Mouse (Mus musculus): ENCODE measurements around the gene Rbp3. TPM values are rescaled to one million over a fixed set of nuclear protein-coding genes. Genes with fewer than 3 reads are reported as not detected.

Rbp3 gene
- total RNA-seq, 1 experiment from 2014 or later = not detected

DNA sequence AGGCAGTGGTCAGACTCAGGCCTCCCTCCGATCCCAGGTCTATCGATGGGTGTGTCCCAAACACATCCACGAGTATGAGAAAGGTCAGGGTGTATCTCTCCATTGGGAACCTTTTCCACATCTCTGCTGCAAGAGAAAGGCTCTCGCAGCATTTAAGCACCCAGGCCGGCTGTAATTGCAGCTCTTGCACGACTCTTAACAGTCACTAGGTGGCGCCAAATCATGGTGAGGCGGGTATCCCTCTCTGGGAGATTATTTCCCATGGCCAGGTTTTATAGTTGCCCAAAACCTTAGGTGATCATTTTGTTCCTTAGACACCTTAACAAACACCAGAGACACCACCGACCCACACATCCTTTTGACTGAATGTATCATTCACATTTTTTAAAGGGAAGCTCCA, 5.5 kb downstream of the Rbp3 start:
- ATAC-seq (replicated peaks; ENCODE audit: insufficient number of reproducible peaks, low FRiP score, low TSS enrichment, poor library complexity, severe bottlenecking) = no peak

DNA sequence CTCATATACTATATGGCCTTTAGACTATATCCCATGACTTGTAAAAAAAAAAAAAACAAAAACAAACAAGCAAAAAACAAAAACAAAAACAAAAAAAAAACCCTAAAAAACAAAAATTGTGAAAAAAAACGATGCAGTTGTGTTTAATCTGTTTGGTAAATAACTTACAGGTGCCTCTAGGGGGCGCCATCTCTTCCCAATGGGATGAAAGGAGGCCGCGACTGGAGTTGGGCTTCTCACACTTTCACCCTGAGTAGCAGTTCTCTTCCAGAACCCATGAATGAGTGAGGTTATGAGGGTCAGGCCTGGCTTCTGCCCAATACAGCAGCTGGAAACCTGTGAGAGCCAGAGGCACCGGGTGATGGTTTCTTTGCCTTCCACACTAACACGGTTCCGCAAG, 11.9 kb downstream of the Rbp3 start:
- ATAC-seq (replicated peaks; ENCODE audit: insufficient number of reproducible peaks, low FRiP score, low TSS enrichment, poor library complexity, severe bottlenecking) = no peak

GRCm38 (mm10) chr14:33972679-33973078, 18.9 kb downstream of the Rbp3 start:
- ATAC-seq (replicated peaks; ENCODE audit: insufficient number of reproducible peaks, low FRiP score, low TSS enrichment, poor library complexity, severe bottlenecking) = no peak

- ATAC-seq (replicated peaks; ENCODE audit: insufficient number of reproducible peaks, low FRiP score, low TSS enrichment, poor library complexity, severe bottlenecking) = no peak
These were observed 20.9 kb downstream of the Rbp3 start for GRCm38 (mm10) chr14:33974752-33975151.

GRCm38 (mm10) chr14:33977748-33978147, 23.9 kb downstream of the Rbp3 start:
- no peak for ATAC-seq (replicated peaks; ENCODE audit: insufficient number of reproducible peaks, low FRiP score, low TSS enrichment, poor library complexity, severe bottlenecking)

DNA sequence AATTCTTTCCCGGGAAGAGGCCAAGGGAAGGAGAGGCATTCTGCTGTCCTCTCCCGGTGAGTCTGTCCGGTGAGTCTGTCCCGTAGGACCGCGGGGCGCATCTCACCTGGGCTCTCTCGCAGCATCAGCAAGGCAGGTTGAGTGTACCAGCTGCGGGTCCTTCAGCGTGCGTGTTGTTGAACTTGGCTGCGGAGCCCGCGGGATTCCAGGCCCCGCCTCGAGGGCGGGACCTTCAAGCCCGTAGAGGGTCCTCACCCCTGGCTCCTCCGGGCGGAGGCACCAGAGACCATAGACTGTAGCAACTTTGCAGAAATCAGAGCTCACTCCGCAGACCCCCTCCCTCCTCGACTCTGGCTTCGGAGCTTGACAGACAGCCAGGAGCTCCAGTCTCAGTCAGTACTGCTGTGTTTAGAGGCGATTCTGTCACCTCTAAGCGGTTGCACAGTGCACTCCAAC, 24.8 kb downstream of the Rbp3 start, which contains the start of gene Zfp488:
Gene Zfp488 (minus strand): TSS at position 161 of the 456 bp plus-strand sequence.
- ATAC-seq (replicated peaks; ENCODE audit: insufficient number of reproducible peaks, low FRiP score, low TSS enrichment, poor library complexity, severe bottlenecking) = no peak

- no peak for ATAC-seq (replicated peaks; ENCODE audit: insufficient number of reproducible peaks, low FRiP score, low TSS enrichment, poor library complexity, severe bottlenecking)
These were observed 35.4 kb downstream of the Rbp3 start for GRCm38 (mm10) chr14:33989201-33989600.

GRCm38 (mm10) chr14:33991971-33992370, 38.2 kb downstream of the Rbp3 start:
- ATAC-seq (replicated peaks; ENCODE audit: insufficient number of reproducible peaks, low FRiP score, low TSS enrichment, poor library complexity, severe bottlenecking) = no peak

DNA sequence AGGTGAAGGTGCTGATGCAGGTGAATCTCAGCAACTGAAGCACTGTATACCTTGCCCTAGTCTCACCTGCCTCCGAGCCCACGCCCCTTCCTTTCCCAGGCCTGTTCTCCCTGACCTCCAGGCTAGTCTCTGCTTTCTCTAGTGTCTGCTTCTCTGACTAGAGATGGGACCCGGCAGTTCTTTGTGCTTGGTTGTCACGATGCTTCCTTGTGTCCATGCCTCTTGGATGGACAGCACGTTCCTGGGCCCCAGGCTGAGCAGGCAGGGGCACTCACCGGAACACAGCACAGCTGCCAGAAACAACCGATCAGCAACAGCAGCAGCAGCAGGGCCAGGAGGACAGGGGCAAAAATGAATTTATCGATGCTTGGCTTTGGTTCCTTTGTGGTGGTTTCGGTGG, 39.2 kb downstream of the Rbp3 start:
- no peak for ATAC-seq (replicated peaks; ENCODE audit: insufficient number of reproducible peaks, low FRiP score, low TSS enrichment, poor library complexity, severe bottlenecking)

- ATAC-seq (replicated peaks; ENCODE audit: insufficient number of reproducible peaks, low FRiP score, low TSS enrichment, poor library complexity, severe bottlenecking) = no peak
These were observed 39.9 kb downstream of the Rbp3 start for GRCm38 (mm10) chr14:33993521-33994289.

GRCm38 (mm10) chr14:33997427-33997826, 43.6 kb downstream of the Rbp3 start:
- ATAC-seq (replicated peaks; ENCODE audit: insufficient number of reproducible peaks, low FRiP score, low TSS enrichment, poor library complexity, severe bottlenecking) = no peak

GRCm38 (mm10) chr14:34000076-34000475, 46.3 kb downstream of the Rbp3 start:
- ATAC-seq (replicated peaks; ENCODE audit: insufficient number of reproducible peaks, low FRiP score, low TSS enrichment, poor library complexity, severe bottlenecking) = no peak

GRCm38 (mm10) chr14:34001445-34001844, 47.6 kb downstream of the Rbp3 start:
- no peak for ATAC-seq (replicated peaks; ENCODE audit: insufficient number of reproducible peaks, low FRiP score, low TSS enrichment, poor library complexity, severe bottlenecking)

GRCm38 (mm10) chr14:34002358-34002757, 48.6 kb downstream of the Rbp3 start:
- no peak for ATAC-seq (replicated peaks; ENCODE audit: insufficient number of reproducible peaks, low FRiP score, low TSS enrichment, poor library complexity, severe bottlenecking)

Other genes with a start within 250 kb of the Rbp3 start
- 0.19 TPM in 1 of 3 replicates, not detected in the others for gene Gdf10, start 30.4 kb upstream of the Rbp3 start, total RNA-seq (2017)
- not detected in 3 replicates for gene Gdf2, start 13.0 kb upstream of the Rbp3 start, total RNA-seq (2017)
- gene Zfp488, start 24.8 kb downstream of the Rbp3 start, total RNA-seq (2017) = not detected in 3 replicates
- not detected in 3 replicates for gene Gm30083, start 61.2 kb downstream of the Rbp3 start, total RNA-seq (2017)
- gene Gm5460, start 62.8 kb downstream of the Rbp3 start, total RNA-seq (2017) = not detected in 3 replicates
- gene Antxrl, start 98.7 kb downstream of the Rbp3 start, total RNA-seq (2017) = not detected in 3 replicates
- 3.4 to 4.0 TPM (median 3.6 TPM) in 3 replicates for gene Anxa8, start 132.0 kb downstream of the Rbp3 start, total RNA-seq (2017)
- not detected in 3 replicates for gene A630023A22Rik, start 148.8 kb downstream of the Rbp3 start, total RNA-seq (2017)
- gene Npy4r, start 198.5 kb downstream of the Rbp3 start, total RNA-seq (2017) = not detected in 3 replicates
- 0.10 TPM in 1 of 3 replicates, not detected in the others for gene Gprin2, start 247.7 kb downstream of the Rbp3 start, total RNA-seq (2017)